Mouse (Mus musculus) embryonic fibroblast, embryonic 13.5 days (primary cell): ENCODE measurements around the gene Tnrc18.

ENCODE experiments used
- CTCF ChIP-seq: IDR thresholded peaks from 2 replicates; pipeline ENCODE4 v1.5.1; 2011; ENCODE audit warnings: mild to moderate bottlenecking, control low read depth, low read length, moderate library complexity, borderline replicate concordance; ENCODE audit not compliant: insufficient read depth
- POLR2A ChIP-seq: IDR thresholded peaks from 2 replicates; pipeline ENCODE4 v1.6.1; 2011; ENCODE audit warnings: low read depth, mild to moderate bottlenecking, control low read depth, low read length, moderate library complexity

DNA sequence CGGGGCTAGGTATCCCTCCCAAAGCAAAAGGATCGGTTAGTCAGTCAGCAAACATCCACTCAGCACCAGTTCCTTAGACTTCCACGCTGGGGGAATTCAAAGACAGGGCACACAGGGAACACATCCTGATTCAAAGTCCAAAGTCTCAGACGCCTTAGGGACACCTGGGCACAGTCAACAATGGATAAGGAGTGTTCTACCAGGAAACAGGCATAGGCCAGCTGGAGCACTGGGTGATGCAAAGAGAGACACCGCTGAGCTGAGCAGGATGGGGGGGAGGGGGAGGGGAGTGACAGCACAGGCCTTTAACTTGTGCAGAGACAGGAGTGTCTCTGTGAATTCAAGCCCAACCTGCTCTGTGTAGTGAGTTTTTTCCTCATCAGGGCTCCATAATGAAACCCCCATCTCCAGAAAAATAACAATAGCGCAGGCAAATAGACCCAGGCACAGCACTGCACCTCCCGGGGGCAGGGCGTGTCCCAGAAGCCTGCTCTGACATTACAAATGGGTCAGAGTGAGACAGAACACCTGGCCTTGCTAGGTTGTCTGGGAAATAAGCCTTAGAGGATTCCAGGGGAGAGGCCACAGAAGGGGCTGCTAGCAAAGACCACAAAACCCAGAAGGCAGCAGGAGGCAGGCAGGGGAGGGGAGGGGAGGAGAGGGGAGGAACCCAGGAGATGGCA is 34.9 kb downstream of the Tnrc18 start:
- TF ChIP-seq POLR2A (no peak), CTCF (no peak)
